Mouse (Mus musculus): ENCODE measurements at regions not wholly inside any gene's neighbourhood (a gene's known extent, or its start where the extent isn't known, plus 50 kb on each side); places are given as distances from the start of the nearest gene placed in this dataset.

DNA sequence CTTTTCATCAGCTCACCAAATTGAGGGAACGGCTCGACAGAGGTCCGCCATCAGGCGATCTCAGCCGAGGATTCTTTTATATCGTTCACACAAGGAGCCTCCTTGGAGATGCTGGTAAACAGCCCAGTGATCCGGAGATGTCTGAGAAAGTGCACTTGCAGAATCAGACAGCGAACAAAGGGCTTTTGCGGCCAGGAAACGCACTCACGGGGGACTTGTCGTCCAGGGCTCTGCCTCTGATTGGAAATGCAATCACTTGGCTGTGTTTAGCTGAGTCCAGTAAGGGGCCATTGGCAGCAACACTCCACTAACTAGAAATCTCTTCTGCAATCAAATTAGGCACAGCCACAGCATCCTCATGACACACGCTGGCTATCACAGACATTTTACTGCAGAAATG is 232.3 kb upstream of the Mphosph6 start:
- TF ChIP-seq CTCF (IDR thresholded peaks at IDR 0.05; ENCODE audit: extremely low read depth, insufficient read length, insufficient replicate concordance, low read depth, low read length) (no peak), POLR2A (IDR thresholded peaks at IDR 0.05; ENCODE audit: low read depth, low read length) (no peak)

Measured in small intestine, adult 2 months (tissue).